Mouse (Mus musculus): ENCODE results near the gene Ankle2.

Ankle2 gene

GRCm38 (mm10) chr5:110230780-110231461 lies at the start of gene Ankle2:
Gene Ankle2 (plus strand): TSS chr5:110231004.
- ChIA-PET POLR2A (interaction anchor here (0.5 to 3.7 kb wide), 57 partner anchors 10 to 764 kb away, joined by 3 to 56 read pairs (median 4); partner anchors contain the start of genes Pxmp2 (in 4 of the 4), Gm35315 (in 3 of the 4), Pole (in 3 of the 4) and Pgam5 (in 2 of the 4)), CTCF (interaction anchor here (0.5 to 1.2 kb wide), 5 partner anchors 10 to 481 kb away, joined by 3 to 6 read pairs (median 3); no protein-coding TSS in a partner anchor)

- ChIA-PET CTCF (interaction anchor here in 1 of 4 experiments (0.6 kb wide), 1 partner anchor 8 kb away, joined by 3 read pairs; no protein-coding TSS in a partner anchor), POLR2A (interaction anchor here in 1 of 4 experiments (1.0 kb wide), 1 partner anchor 31 kb away, joined by 3 read pairs; no protein-coding TSS in a partner anchor)
Measured at GRCm38 (mm10) chr5:110181716-110182115, 49.1 kb upstream of the Ankle2 start.

GRCm38 (mm10) chr5:110203164-110203895 lies 27.5 kb upstream of the Ankle2 start:
- ChIA-PET POLR2A (interaction anchor here in 2 of 4 experiments (0.6 to 1.9 kb wide), 6 partner anchors 11 to 1001 kb away, joined by 3 to 9 read pairs (median 6); partner anchors contain the start of gene Ankle2 (in 1 of the 2)), CTCF (no interaction called here)

GRCm38 (mm10) chr5:110204777-110205176 lies 26.0 kb upstream of the Ankle2 start:
- POLR2A ChIA-PET = interaction anchor here in 3 of 4 experiments (0.5 to 1.9 kb wide), 6 partner anchors 13 to 147 kb away, joined by 3 to 7 read pairs (median 4); partner anchors contain the start of genes Pole (in 2 of the 3) and Pxmp2 (in 2 of the 3)
- CTCF ChIA-PET = interaction anchor here in 3 of 4 experiments (0.5 to 1.1 kb wide), 4 partner anchors 12 to 64 kb away, joined by 3 read pairs; no protein-coding TSS in a partner anchor

- POLR2A ChIA-PET = interaction anchor here in 1 of 4 experiments (0.6 to 2.7 kb wide), 5 partner anchors 15 to 756 kb away, joined by 3 to 9 read pairs (median 5); partner anchors contain the start of genes Pole and Pxmp2
Measured at GRCm38 (mm10) chr5:110211312-110211711, 19.5 kb upstream of the Ankle2 start.

GRCm38 (mm10) chr5:110216780-110217179 lies 14.0 kb upstream of the Ankle2 start:
- ChIA-PET POLR2A (interaction anchor here in 2 of 4 experiments (0.7 to 2.7 kb wide), 3 partner anchors 10 to 69 kb away, joined by 3 to 9 read pairs (median 9); partner anchors contain the start of genes Ankle2 (in 1 of the 2), Pole (in 1 of the 2) and Pxmp2 (in 1 of the 2)), CTCF (interaction anchor here in 1 of 4 experiments (1.5 kb wide), 1 partner anchor 12 kb away, joined by 3 read pairs; no protein-coding TSS in a partner anchor)

More at GRCm38 (mm10) chr5:110211312-110211711, 19.5 kb upstream of the Ankle2 start:
- CTCF ChIA-PET = interaction anchor here in 2 of 4 experiments (0.5 to 0.6 kb wide), 2 partner anchors 16 to 70 kb away, joined by 3 to 14 read pairs; no protein-coding TSS in a partner anchor

- POLR2A ChIA-PET = interaction anchor here in 3 of 4 experiments (0.8 to 2.7 kb wide), 8 partner anchors 10 to 125 kb away, joined by 3 to 10 read pairs (median 6); partner anchors contain the start of genes Ankle2 (in 2 of the 3), Pole (in 1 of the 3) and Pxmp2 (in 1 of the 3)
- CTCF ChIA-PET = interaction anchor here in 3 of 4 experiments (0.6 to 2.1 kb wide), 4 partner anchors 10 to 702 kb away, joined by 3 to 13 read pairs (median 5); partner anchors contain the start of genes Ankle2 (in 1 of the 3), Pole (in 1 of the 3) and Pxmp2 (in 1 of the 3)
Measured at GRCm38 (mm10) chr5:110220331-110220730, 10.5 kb upstream of the Ankle2 start.

- CTCF ChIA-PET = no interaction called here
- POLR2A ChIA-PET = interaction anchor here in 1 of 4 experiments (1.2 kb wide), 1 partner anchor 48 kb away, joined by 3 read pairs; no protein-coding TSS in a partner anchor
Measured at GRCm38 (mm10) chr5:110222757-110223156, 8.0 kb upstream of the Ankle2 start.

- POLR2A ChIA-PET = interaction anchor here in 1 of 4 experiments (0.6 to 1.4 kb wide), 2 partner anchors 43 to 57 kb away, joined by 3 to 7 read pairs; no protein-coding TSS in a partner anchor
- CTCF ChIA-PET = no interaction called here
Measured at GRCm38 (mm10) chr5:110225056-110225455, 5.7 kb upstream of the Ankle2 start.

- ChIA-PET POLR2A (interaction anchor here (0.6 to 2.5 kb wide), 47 partner anchors 8 to 900 kb away, joined by 3 to 15 read pairs (median 4); partner anchors contain the start of genes Pole (in 3 of the 4), Pxmp2 (in 2 of the 4), Golga3 (in 1 of the 4) and Gtpbp6 (in 1 of the 4)), CTCF (interaction anchor here in 3 of 4 experiments (0.6 to 1.6 kb wide), 6 partner anchors 17 to 225 kb away, joined by 3 to 14 read pairs (median 4); partner anchors contain the start of gene Pxmp2 (in 1 of the 3))
Measured at GRCm38 (mm10) chr5:110227336-110227883, 3.4 kb upstream of the Ankle2 start.

- CTCF ChIA-PET = interaction anchor here in 1 of 4 experiments (0.9 kb wide), 1 partner anchor 9 kb away, joined by 3 read pairs; no protein-coding TSS in a partner anchor
- POLR2A ChIA-PET = interaction anchor here (0.5 to 3.7 kb wide), 52 partner anchors 9 to 763 kb away, joined by 3 to 56 read pairs (median 4); partner anchors contain the start of genes Pxmp2 (in 4 of the 4), Pole (in 3 of the 4), Gm35315 (in 2 of the 4) and Pgam5 (in 2 of the 4)
Measured at GRCm38 (mm10) chr5:110230401-110230779, 414 bp upstream of the Ankle2 start.

- ChIA-PET POLR2A (interaction anchor here in 3 of 4 experiments (0.6 to 3.7 kb wide), 24 partner anchors 11 to 365 kb away, joined by 3 to 56 read pairs (median 4); partner anchors contain the start of genes Pole (in 3 of the 3), Pxmp2 (in 3 of the 3), Pgam5 (in 2 of the 3) and Gm35315 (in 1 of the 3)), CTCF (interaction anchor here (0.5 to 1.2 kb wide), 6 partner anchors 10 to 673 kb away, joined by 3 to 6 read pairs (median 3); partner anchors contain the start of gene Crlf2 (in 1 of the 4))
Measured at GRCm38 (mm10) chr5:110231638-110232037, 834 bp downstream of the Ankle2 start.

GRCm38 (mm10) chr5:110232346-110232745 lies 1.5 kb downstream of the Ankle2 start:
- ChIA-PET POLR2A (interaction anchor here in 2 of 4 experiments (1.1 to 3.7 kb wide), 9 partner anchors 11 to 54 kb away, joined by 3 to 56 read pairs (median 17); partner anchors contain the start of genes Pole (in 2 of the 2), Pxmp2 (in 2 of the 2) and Pgam5 (in 1 of the 2)), CTCF (interaction anchor here in 1 of 4 experiments (0.6 to 1.2 kb wide), 2 partner anchors 11 to 674 kb away, joined by 3 to 6 read pairs; partner anchors contain the start of gene Crlf2)

GRCm38 (mm10) chr5:110244091-110244490 lies 13.3 kb downstream of the Ankle2 start:
- ChIA-PET CTCF (interaction anchor here in 3 of 4 experiments (1.0 to 1.6 kb wide), 4 partner anchors 13 to 40 kb away, joined by 3 to 4 read pairs (median 3); no protein-coding TSS in a partner anchor), POLR2A (interaction anchor here in 2 of 4 experiments (1.2 to 4.7 kb wide), 7 partner anchors 8 to 160 kb away, joined by 4 to 21 read pairs (median 5); partner anchors contain the start of genes Ankle2 (in 1 of the 2), Pole (in 1 of the 2) and Pxmp2 (in 1 of the 2))

- POLR2A ChIA-PET = interaction anchor here in 2 of 4 experiments (1.0 to 4.0 kb wide), 4 partner anchors 13 to 19 kb away, joined by 4 to 16 read pairs (median 12); partner anchors contain the start of genes Pole (in 1 of the 2) and Pxmp2 (in 1 of the 2)
Measured at GRCm38 (mm10) chr5:110266941-110267340, 36.1 kb downstream of the Ankle2 start.

More at GRCm38 (mm10) chr5:110266941-110267340, 36.1 kb downstream of the Ankle2 start:
- CTCF ChIA-PET = no interaction called here
